Mouse (Mus musculus) embryonic facial prominence, embryonic 11.5 days (tissue): ENCODE results near the gene Alb. TPM values are rescaled to one million over a fixed set of nuclear protein-coding genes. Genes with fewer than 3 reads are reported as not detected.

ENCODE experiments used
- ATAC-seq: fragments of 200-750 bp; cut with Nextera tagmentation; replicated peaks from 2 replicates; pipeline ENCODE4 v1.8.0; 2017; ENCODE audit warnings: low read depth; ENCODE audit not compliant: insufficient number of reproducible peaks, low FRiP score, low TSS enrichment
- DNase-seq: peaks from one replicate; pipeline ENCODE4 v3.0.0-alpha.2; 2015; ENCODE audit warnings: low spot score
- H3K27ac ChIP-seq: fragments of 300-500 bp; sonication (generic); replicated peaks from 2 replicates; pipeline ENCODE4 v1.5.1; 2014; ENCODE audit warnings: mild to moderate bottlenecking, low read depth, low read length, control low read depth
- H3K27me3 ChIP-seq: fragments of 300-500 bp; sonication (generic); 2 replicates; pipeline ENCODE4 v1.6.1; 2014; ENCODE audit warnings: mild to moderate bottlenecking, low read length, moderate library complexity, mixed read lengths; ENCODE audit not compliant: control insufficient read depth, insufficient read depth
- H3K36me3 ChIP-seq: fragments of 300-500 bp; sonication (generic); replicated peaks from 2 replicates; pipeline ENCODE4 v1.6.1; 2014; ENCODE audit warnings: low read depth, mild to moderate bottlenecking, low read length, moderate library complexity, mixed read lengths; ENCODE audit not compliant: control insufficient read depth, insufficient read depth
- H3K4me1 ChIP-seq: fragments of 300-500 bp; sonication (generic); 2 replicates; pipeline ENCODE4 v1.6.1; 2014; ENCODE audit warnings: low read length, mixed read lengths; ENCODE audit not compliant: control insufficient read depth, insufficient read depth
- H3K4me2 ChIP-seq: fragments of 300-500 bp; sonication (generic); 2 replicates; pipeline ENCODE4 v1.6.1; 2014; ENCODE audit warnings: low read depth, mild to moderate bottlenecking, control low read depth, low read length, moderate library complexity
- H3K4me3 ChIP-seq: fragments of 300-500 bp; sonication (generic); 2 replicates; pipeline ENCODE4 v1.5.1; 2014; ENCODE audit warnings: low read depth, low read length, control low read depth
- H3K9ac ChIP-seq: fragments of 300-500 bp; sonication (generic); replicated peaks from 2 replicates; pipeline ENCODE4 v1.6.1; 2014; ENCODE audit warnings: mild to moderate bottlenecking, control low read depth, low read length
- H3K9me3 ChIP-seq: fragments of 300-500 bp; sonication (generic); replicated peaks from 2 replicates; pipeline ENCODE4 v1.6.1; 2016; ENCODE audit warnings: mild to moderate bottlenecking, low read length, inconsistent platforms, mixed read lengths; ENCODE audit not compliant: control insufficient read depth
- WGBS: fragments of 180-500 bp; shearing (Covaris S2); extraction: QIAGEN DNeasy Blood & Tissue Kit; methylation state at CpG from one replicate; pipeline ENCODE4 v1.1.7; 2014; 5-methylcytosine and 5-hydroxymethylcytosine counted together
- polyA plus RNA-seq: library from polyadenylated mRNA; unstranded; fragments of >200 nt; fragmentation: Nextera tagmentation; extraction: Ambion mirVana; gene quantifications from 2 replicates; pipeline ENCODE4 v1.2.1, GENCODE M21; 2014

The Alb gene
- polyA plus RNA-seq, 1 experiment from 2014 or later = 1.3 TPM

DNA sequence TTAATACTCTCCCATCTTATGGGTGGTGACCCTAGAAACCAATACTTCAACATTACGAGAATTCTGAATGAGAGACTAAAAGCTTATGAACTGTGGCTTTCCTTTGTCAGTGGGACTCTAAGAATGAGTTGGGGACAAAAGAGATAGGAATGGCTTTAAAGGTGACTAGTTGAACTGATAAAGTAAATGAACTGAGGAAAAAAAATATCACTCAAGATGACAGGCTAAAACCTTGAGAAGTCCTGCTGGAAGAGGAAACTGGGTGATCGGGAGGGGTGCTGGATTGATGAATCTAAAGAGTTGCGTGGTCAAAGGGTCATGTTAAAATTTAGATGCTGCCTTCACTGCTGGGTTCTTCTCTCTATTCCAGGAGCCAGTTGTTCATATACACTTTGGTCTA, 16.0 kb downstream of the Alb start:
- WGBS = 86% methylated on average over 3 of the region's 3 CpGs
- no peak overlapping the region for H3K4me2 ChIP-seq
- ATAC-seq = no peak
- no peaks in the 10 kb centered on the region for H3K4me1 ChIP-seq
- H3K27me3 ChIP-seq = no peaks in the 10 kb centered on the region
- H3K36me3 ChIP-seq = no peaks in the 10 kb centered on the region
- no peak overlapping the region for H3K9ac ChIP-seq
- no peak overlapping the region for H3K27ac ChIP-seq
- no peak overlapping the region for H3K4me3 ChIP-seq
- no peak for DNase-seq
- H3K9me3 ChIP-seq = no peaks in the 10 kb centered on the region

DNA sequence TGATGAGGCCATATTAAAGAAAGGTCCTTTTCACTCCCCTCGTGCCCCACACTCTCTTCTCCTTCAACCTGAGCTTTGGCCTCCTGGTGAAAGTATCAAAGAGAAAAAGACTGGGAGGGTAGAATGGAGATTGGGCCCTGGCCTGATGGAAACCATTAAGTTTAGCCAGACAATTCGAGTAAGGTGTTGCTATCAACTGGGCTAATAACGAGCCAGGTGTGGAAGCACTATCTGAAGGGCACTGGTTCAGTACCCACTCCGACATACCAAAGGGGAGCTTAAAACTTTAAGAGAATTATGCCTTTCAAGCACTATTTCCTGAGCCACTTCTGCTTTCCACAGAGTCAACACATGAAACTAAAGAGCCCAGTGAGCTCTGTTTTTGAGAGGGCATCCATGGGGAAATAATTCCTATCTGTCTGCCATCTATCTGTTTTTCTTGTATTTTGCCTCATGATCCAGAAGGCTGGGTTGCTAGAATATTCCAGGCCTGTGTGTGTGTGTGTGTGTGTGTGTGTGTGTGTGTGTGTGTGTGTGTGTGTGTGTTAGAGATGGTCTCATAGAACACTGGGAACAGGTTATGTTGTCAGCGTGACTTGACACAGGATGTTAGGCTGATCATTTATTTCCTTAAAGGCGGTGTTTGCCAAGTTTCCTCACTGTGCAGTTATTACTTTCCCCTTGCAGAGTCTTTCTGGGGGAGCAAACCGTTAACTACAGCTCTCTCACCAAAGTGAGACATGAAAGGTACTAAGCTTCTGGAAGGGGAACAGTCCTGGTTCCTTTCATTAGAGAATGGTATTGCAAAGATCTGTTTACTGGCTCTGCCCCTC, 16.8 kb downstream of the Alb start:
- H3K27ac ChIP-seq = no peak overlapping the region
- ATAC-seq = no peak
- H3K4me1 ChIP-seq = no peaks in the 10 kb centered on the region
- no peak overlapping the region for H3K9ac ChIP-seq
- H3K4me2 ChIP-seq = no peak overlapping the region
- no peak overlapping the region for H3K4me3 ChIP-seq
- 81% methylated on average over 7 of the region's 7 CpGs for WGBS
- DNase-seq = no peak
- no peaks in the 10 kb centered on the region for H3K36me3 ChIP-seq
- H3K9me3 ChIP-seq = no peaks in the 10 kb centered on the region
- no peaks in the 10 kb centered on the region for H3K27me3 ChIP-seq

- 86% methylated on average over 1 of the region's 1 CpGs for WGBS
Observed at GRCm38 (mm10) chr5:90478886-90479285, 18.2 kb downstream of the Alb start.

DNA sequence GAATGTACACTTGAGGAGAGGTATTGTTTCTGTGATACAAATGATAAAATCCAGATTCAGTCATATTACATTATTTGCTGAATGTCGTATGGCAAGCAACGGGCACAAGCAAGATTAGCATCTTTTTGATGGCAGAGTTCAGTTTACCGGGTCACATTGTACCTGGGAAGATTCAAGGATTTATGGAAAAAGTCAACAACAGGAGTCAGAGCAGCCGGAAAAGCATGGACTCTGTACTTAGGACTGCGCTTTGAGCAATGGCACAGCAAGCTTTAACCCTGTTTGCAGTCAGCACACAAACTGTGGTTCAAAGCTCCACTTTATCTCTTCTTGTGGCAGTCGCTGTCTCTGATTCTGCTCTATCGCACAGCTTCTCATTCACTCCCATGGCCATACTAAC, 24.9 kb downstream of the Alb start:
- Histone ChIP-seq H3K4me3 (no peak overlapping the region), H3K4me1 (no peaks in the 10 kb centered on the region), H3K36me3 (no peaks in the 10 kb centered on the region), H3K27ac (no peak overlapping the region), H3K4me2 (no peak overlapping the region), H3K9ac (no peak overlapping the region), H3K9me3 (no peaks in the 10 kb centered on the region), H3K27me3 (no peaks in the 10 kb centered on the region)
- no peak for ATAC-seq
- no peak for DNase-seq
- WGBS = 84% methylated on average over 7 of the region's 7 CpGs

More at GRCm38 (mm10) chr5:90478886-90479285, 18.2 kb downstream of the Alb start:
- Histone ChIP-seq H3K9ac (no peak overlapping the region), H3K4me3 (no peak overlapping the region), H3K36me3 (no peaks in the 10 kb centered on the region), H3K4me2 (no peak overlapping the region), H3K27me3 (no peaks in the 10 kb centered on the region), H3K27ac (no peak overlapping the region), H3K9me3 (no peaks in the 10 kb centered on the region), H3K4me1 (no peaks in the 10 kb centered on the region)
- ATAC-seq (no peak), DNase-seq (no peak)

DNA sequence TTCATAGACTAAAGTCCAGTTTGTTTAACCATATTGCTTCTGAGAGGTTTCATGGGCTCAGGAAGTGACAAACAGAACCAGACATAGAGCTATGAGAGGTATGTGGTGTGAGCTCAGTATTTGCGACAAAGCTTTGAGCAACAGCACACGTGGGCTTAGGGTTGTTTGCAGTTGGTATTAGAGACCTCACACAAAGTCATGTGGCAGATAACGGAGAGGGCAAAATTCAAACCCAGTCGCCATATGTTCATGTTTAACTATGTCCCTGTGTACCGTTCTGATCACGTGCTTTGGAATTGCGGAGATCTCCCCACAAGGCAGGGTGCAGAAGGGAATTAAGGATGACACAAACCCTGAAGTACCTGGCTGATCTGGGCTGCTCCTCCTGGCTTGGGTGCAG, 27.6 kb downstream of the Alb start:
- no peak for DNase-seq
- WGBS = 72% methylated on average over 7 of the region's 7 CpGs
- H3K9ac ChIP-seq = no peak overlapping the region
- H3K9me3 ChIP-seq = no peaks in the 10 kb centered on the region
- H3K4me3 ChIP-seq = no peak overlapping the region
- H3K4me1 ChIP-seq = no peaks in the 10 kb centered on the region
- no peak overlapping the region for H3K27ac ChIP-seq
- no peak overlapping the region for H3K4me2 ChIP-seq
- ATAC-seq = no peak
- H3K27me3 ChIP-seq = no peaks in the 10 kb centered on the region
- H3K36me3 ChIP-seq = no peaks in the 10 kb centered on the region

GRCm38 (mm10) chr5:90490518-90490917, 29.8 kb downstream of the Alb start, which contains the start of gene Afp:
TSS of gene Afp (plus strand) at chr5:90490737.
- no peak for DNase-seq
- ATAC-seq = no peak
- H3K27ac ChIP-seq = no peak within 1 kb of the TSS
- no peak within 1 kb of the TSS for H3K4me2 ChIP-seq
- no peaks in the 10 kb centered on the region for H3K27me3 ChIP-seq
- H3K9ac ChIP-seq = no peak within 1 kb of the TSS
- H3K36me3 ChIP-seq = no peaks in the 10 kb centered on the region
- 85% methylated on average over 7 of the region's 7 CpGs for WGBS
- H3K9me3 ChIP-seq = no peaks in the 10 kb centered on the region
- no peaks in the 10 kb centered on the region for H3K4me1 ChIP-seq
- no peak within 1 kb of the TSS for H3K4me3 ChIP-seq

DNA sequence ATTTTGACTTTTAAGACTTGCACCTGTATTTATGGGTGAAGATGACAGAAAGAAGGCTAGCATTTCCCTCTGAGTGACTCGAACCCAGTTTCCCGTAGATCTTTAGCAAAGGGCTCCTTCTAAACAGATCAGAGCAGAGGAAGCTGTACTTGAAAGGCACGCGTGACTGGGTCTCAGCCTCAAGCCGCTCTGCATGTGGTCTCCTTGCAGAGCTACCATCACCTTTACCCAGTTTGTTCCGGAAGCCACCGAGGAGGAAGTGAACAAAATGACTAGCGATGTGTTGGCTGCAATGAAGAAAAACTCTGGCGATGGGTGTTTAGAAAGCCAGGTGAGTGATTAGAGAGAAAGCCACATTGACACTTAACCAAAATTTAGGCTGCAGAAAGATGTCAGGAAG, 31.7 kb downstream of the Alb start:
- no peak for DNase-seq
- no peak for ATAC-seq
- Histone ChIP-seq H3K4me3 (no peak overlapping the region), H3K4me2 (no peak overlapping the region), H3K27ac (no peak overlapping the region), H3K36me3 (no peaks in the 10 kb centered on the region), H3K27me3 (no peaks in the 10 kb centered on the region), H3K4me1 (no peaks in the 10 kb centered on the region), H3K9me3 (no peaks in the 10 kb centered on the region), H3K9ac (no peak overlapping the region)
- WGBS = 76% methylated on average over 9 of the region's 9 CpGs

- no peaks in the 10 kb centered on the region for H3K36me3 ChIP-seq
- no peak overlapping the region for H3K27ac ChIP-seq
- no peak overlapping the region for H3K4me2 ChIP-seq
- H3K27me3 ChIP-seq = no peaks in the 10 kb centered on the region
- ATAC-seq (no peak), DNase-seq (no peak)
- no peak overlapping the region for H3K9ac ChIP-seq
- H3K4me3 ChIP-seq = no peak overlapping the region
- WGBS = 90% methylated on average over 4 of the region's 4 CpGs
- no peaks in the 10 kb centered on the region for H3K4me1 ChIP-seq
- no peaks in the 10 kb centered on the region for H3K9me3 ChIP-seq
Observed at GRCm38 (mm10) chr5:90494308-90494707, 33.6 kb downstream of the Alb start.
